ENCODE assay signal across 7 mouse cellular contexts in the genomic region with DNA sequence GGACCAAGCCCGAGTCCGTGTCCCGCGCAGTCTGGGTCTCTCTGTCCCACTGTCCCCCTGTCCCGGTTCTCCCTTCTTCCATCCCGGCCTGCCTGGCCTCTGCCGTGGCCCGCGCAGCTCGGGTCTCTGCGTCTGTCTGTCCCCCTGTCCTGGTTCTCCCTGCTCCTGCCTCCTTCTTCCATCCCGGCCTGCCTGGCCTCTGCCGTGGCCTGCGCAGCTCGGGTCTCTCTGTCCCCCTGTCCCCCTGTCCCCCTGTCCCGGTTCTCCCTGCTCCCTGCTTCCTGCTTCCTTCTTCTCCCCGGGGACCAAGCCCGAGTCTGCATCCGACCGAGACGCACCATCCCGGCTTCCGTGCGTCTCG.
DNase-seq lines count a peak whose midpoint lies in the region; ATAC-seq and TF ChIP-seq lines count a peak whose summit lies in the region.
"Not testable (repeated sequence)": the region's sequence is repeated elsewhere in the genome, so short reads cannot be mapped to it uniquely, and the experiment has no call there.

No protein-coding gene starts in this region.

- TF ChIP-seq CTCF in heart, postnatal 0 days (IDR thresholded peaks at IDR 0.05; ENCODE audit: low read depth), result not testable (repeated sequence)

- not testable (repeated sequence) for DNase-seq in forebrain, embryonic 11.5 days (ENCODE audit: low spot score); heart, postnatal 0 days (ENCODE audit: low spot score); liver, embryonic 13.5 days

- H3K27me3 ChIP-seq in forebrain, embryonic 11.5 days (ENCODE audit: control insufficient read depth, insufficient read depth, low read length); heart, postnatal 0 days (ENCODE audit: control insufficient read depth, insufficient read depth, low read length); kidney, embryonic 16.5 days (ENCODE audit: insufficient read depth, low read length); liver, embryonic 13.5 days; midbrain, embryonic 12.5 days; stomach, embryonic 15.5 days (replicated peaks): not testable (repeated sequence)

- not testable (repeated sequence) for H3K9me3 ChIP-seq in forebrain, embryonic 11.5 days (ENCODE audit: control insufficient read depth, low read length); heart, postnatal 0 days (replicated peaks; ENCODE audit: control insufficient read depth, low read length); kidney, embryonic 16.5 days (ENCODE audit: low read length); liver, embryonic 13.5 days (replicated peaks); midbrain, embryonic 12.5 days; stomach, embryonic 15.5 days

- ATAC-seq in cerebellum, adult (ENCODE audit: insufficient number of reproducible peaks, low FRiP score, low TSS enrichment), result peak; percentile 31; the same call in 1 of the 2 replicates
- ATAC-seq in forebrain, embryonic 11.5 days (replicated peaks; ENCODE audit: low FRiP score), result peak; percentile 59
- ATAC-seq in heart, postnatal 0 days (ENCODE audit: insufficient read depth, low read depth), result 0 out of 2 replicates have a peak, but pooled peaks have one; percentile 6
- peak; percentile 47 for ATAC-seq in kidney, embryonic 16.5 days (ENCODE audit: low FRiP score, low TSS enrichment)
- ATAC-seq in liver, embryonic 13.5 days (ENCODE audit: low read depth), result peak; percentile 55
- ATAC-seq in midbrain, embryonic 12.5 days (ENCODE audit: low FRiP score, low read depth), result peak; percentile 62
- peak; percentile 25; the same call in 1 of the 2 replicates for ATAC-seq in stomach, embryonic 15.5 days (ENCODE audit: insufficient read depth, low FRiP score, low read depth)

- not testable (repeated sequence) for H3K4me2 ChIP-seq in forebrain, embryonic 11.5 days (ENCODE audit: low read depth, low read length, severe bottlenecking); heart, postnatal 0 days (ENCODE audit: low read depth, low read length); kidney, embryonic 16.5 days (replicated peaks; ENCODE audit: low read depth, low read length); liver, embryonic 13.5 days; midbrain, embryonic 12.5 days (replicated peaks); stomach, embryonic 15.5 days

- not testable (repeated sequence) for H3K4me1 ChIP-seq in forebrain, embryonic 11.5 days (replicated peaks; ENCODE audit: control insufficient read depth, insufficient read depth, low read length); heart, postnatal 0 days (ENCODE audit: control insufficient read depth, insufficient read depth); liver, embryonic 13.5 days (replicated peaks)
- peaks cover 11% of the 10 kb centered on the region for H3K4me1 ChIP-seq in kidney, embryonic 16.5 days (ENCODE audit: insufficient read depth, low read length)
- peaks cover 15% of the 10 kb centered on the region for H3K4me1 ChIP-seq in midbrain, embryonic 12.5 days
- peaks cover 15% of the 10 kb centered on the region; the same call in 1 of the 2 replicates for H3K4me1 ChIP-seq in stomach, embryonic 15.5 days

- H3K36me3 ChIP-seq in forebrain, embryonic 11.5 days (ENCODE audit: control insufficient read depth, insufficient read depth, low read length); heart, postnatal 0 days (replicated peaks; ENCODE audit: control insufficient read depth, insufficient read depth, low read length); kidney, embryonic 16.5 days (ENCODE audit: insufficient read depth, low read length); liver, embryonic 13.5 days; midbrain, embryonic 12.5 days; stomach, embryonic 15.5 days: not testable (repeated sequence)

- H3K27ac ChIP-seq in forebrain, embryonic 11.5 days (ENCODE audit: low read depth, low read length); heart, postnatal 0 days (ENCODE audit: low read depth); kidney, embryonic 16.5 days (ENCODE audit: low read length); liver, embryonic 13.5 days; midbrain, embryonic 12.5 days (replicated peaks); stomach, embryonic 15.5 days: not testable (repeated sequence)

- WGBS in forebrain, embryonic 11.5 days, result 88% methylated on average over 25 of the region's 25 CpGs
- 81% methylated on average over 25 of the region's 25 CpGs for WGBS in heart, postnatal 0 days
- 87% methylated on average over 25 of the region's 25 CpGs for WGBS in kidney, embryonic 16.5 days
- WGBS in liver, embryonic 13.5 days (ENCODE audit: insufficient replicate concordance), result 87% methylated on average over 25 of the region's 25 CpGs
- 83% methylated on average over 25 of the region's 25 CpGs for WGBS in midbrain, embryonic 12.5 days
- WGBS in stomach, embryonic 15.5 days, result 92% methylated on average over 25 of the region's 25 CpGs

- TF ChIP-seq EP300 in heart, postnatal 0 days (IDR thresholded peaks at IDR 0.05; ENCODE audit: low read depth), result not testable (repeated sequence)

- H3K9ac ChIP-seq in forebrain, embryonic 11.5 days (ENCODE audit: low read length); heart, postnatal 0 days (replicated peaks; ENCODE audit: low read depth, low read length); kidney, embryonic 16.5 days (replicated peaks; ENCODE audit: low read length); liver, embryonic 13.5 days; midbrain, embryonic 12.5 days (replicated peaks); stomach, embryonic 15.5 days: not testable (repeated sequence)

- H3K4me3 ChIP-seq in forebrain, embryonic 11.5 days (ENCODE audit: low read depth, low read length); heart, postnatal 0 days (ENCODE audit: low read depth, low read length); kidney, embryonic 16.5 days (ENCODE audit: low read length); liver, embryonic 13.5 days (replicated peaks); midbrain, embryonic 12.5 days; stomach, embryonic 15.5 days (replicated peaks): not testable (repeated sequence)

Comparison
In these comparisons a context has a peak if more than half of its experiments do, and no peak if none do; other contexts are left out.
1. ATAC-seq: peak in every context shown above with its lines; median percentile 62 in midbrain, embryonic 12.5 days; 59 in forebrain, embryonic 11.5 days; 55 in liver, embryonic 13.5 days; 47 in kidney, embryonic 16.5 days; 31 in cerebellum, adult; 25 in stomach, embryonic 15.5 days; 6 in heart, postnatal 0 days.